Mouse (Mus musculus) liver (tissue): ENCODE measurements around the gene Cdkn2d.
"Not testable (repeated sequence)": the region's sequence is repeated elsewhere in the genome, so short reads cannot be mapped to it uniquely, and the experiment has no call there.

Source experiments
- DNase-seq: peaks from one replicate; pipeline ENCODE4 v3.0.0-alpha.2; 2020; ENCODE audit warnings: mixed read lengths

The Cdkn2d gene

GRCm38 (mm10) chr9:21274336-21274735, 16.9 kb downstream of the Cdkn2d start:
- no peak for DNase-seq

- DNase-seq = no peak
Observed at GRCm38 (mm10) chr9:21273520-21274228, 17.5 kb downstream of the Cdkn2d start.

- DNase-seq = no peak
Observed at GRCm38 (mm10) chr9:21273094-21273493, 18.1 kb downstream of the Cdkn2d start.

- no peak for DNase-seq
Observed at GRCm38 (mm10) chr9:21272391-21272790, 18.8 kb downstream of the Cdkn2d start.

GRCm38 (mm10) chr9:21269590-21269989, 21.6 kb downstream of the Cdkn2d start:
- not testable (repeated sequence) for DNase-seq

- no peak for DNase-seq
Observed at GRCm38 (mm10) chr9:21268305-21268704, 22.9 kb downstream of the Cdkn2d start.

GRCm38 (mm10) chr9:21266889-21267288, 24.3 kb downstream of the Cdkn2d start:
- DNase-seq = no peak

GRCm38 (mm10) chr9:21265611-21266010, 25.6 kb downstream of the Cdkn2d start:
- peak; percentile 72 for DNase-seq

GRCm38 (mm10) chr9:21265000-21265561, 26.1 kb downstream of the Cdkn2d start, which contains the start of gene Atg4d:
Atg4d (plus strand) TSS chr9:21265293.
- peak; percentile 100 for DNase-seq

- peak; percentile 70 for DNase-seq
Observed at GRCm38 (mm10) chr9:21264272-21264999, 26.8 kb downstream of the Cdkn2d start.

- no peak for DNase-seq
Observed at GRCm38 (mm10) chr9:21261831-21262230, 29.4 kb downstream of the Cdkn2d start.

GRCm38 (mm10) chr9:21260491-21261040, 30.6 kb downstream of the Cdkn2d start:
- DNase-seq = no peak

- not testable (repeated sequence) for DNase-seq
Observed at GRCm38 (mm10) chr9:21256349-21256748, 34.9 kb downstream of the Cdkn2d start.

- DNase-seq = no peak
Observed at GRCm38 (mm10) chr9:21254690-21255089, 36.5 kb downstream of the Cdkn2d start.

GRCm38 (mm10) chr9:21251116-21251735, 40.0 kb downstream of the Cdkn2d start:
- no peak for DNase-seq

- no peak for DNase-seq
Observed at GRCm38 (mm10) chr9:21250509-21250908, 40.7 kb downstream of the Cdkn2d start.

GRCm38 (mm10) chr9:21249629-21250508, 41.3 kb downstream of the Cdkn2d start:
- no peak for DNase-seq

GRCm38 (mm10) chr9:21248326-21248725, 42.9 kb downstream of the Cdkn2d start, which contains the start of gene S1pr5:
S1pr5 (minus strand) TSS chr9:21248443.
- peak; percentile 40 for DNase-seq

- no peak for DNase-seq
Observed at GRCm38 (mm10) chr9:21246342-21246741, 44.9 kb downstream of the Cdkn2d start.

GRCm38 (mm10) chr9:21245113-21245487, 46.1 kb downstream of the Cdkn2d start:
- DNase-seq = no peak

GRCm38 (mm10) chr9:21244428-21245112, 46.6 kb downstream of the Cdkn2d start:
- no peak for DNase-seq
